Mouse (Mus musculus): ENCODE results near the gene Araf. TPM values are rescaled to one million over a fixed set of nuclear protein-coding genes. Genes with fewer than 3 reads are reported as not detected.

The Araf gene
- total RNA-seq (2021), result 100 to 1,000 TPM; 180 to 199 TPM
- long read RNA-seq, experiment 1, transcript Araf-203 (5 exons, 2,854 nt), result minor isoform, 5 of 154 reads
- long read RNA-seq, experiment 1, transcript Araf-202 (6 exons, 1,520 nt), result major isoform, 88 of 154 reads
- long read RNA-seq, experiment 1, partial matches to known transcripts, result 46 of 154 reads
- long read RNA-seq, experiment 1, other reads (novel, unspliced or antisense), result 12 of 154 reads
- long read RNA-seq, experiment 2, transcript Araf-203 (5 exons, 2,854 nt), result minor isoform, 5 of 223 reads
- long read RNA-seq, experiment 2, transcript Araf-202 (6 exons, 1,520 nt), result major isoform, 136 of 223 reads
- long read RNA-seq, experiment 2, partial matches to known transcripts, result 44 of 223 reads
- long read RNA-seq, experiment 2, other reads (novel, unspliced or antisense), result 36 of 223 reads

DNA sequence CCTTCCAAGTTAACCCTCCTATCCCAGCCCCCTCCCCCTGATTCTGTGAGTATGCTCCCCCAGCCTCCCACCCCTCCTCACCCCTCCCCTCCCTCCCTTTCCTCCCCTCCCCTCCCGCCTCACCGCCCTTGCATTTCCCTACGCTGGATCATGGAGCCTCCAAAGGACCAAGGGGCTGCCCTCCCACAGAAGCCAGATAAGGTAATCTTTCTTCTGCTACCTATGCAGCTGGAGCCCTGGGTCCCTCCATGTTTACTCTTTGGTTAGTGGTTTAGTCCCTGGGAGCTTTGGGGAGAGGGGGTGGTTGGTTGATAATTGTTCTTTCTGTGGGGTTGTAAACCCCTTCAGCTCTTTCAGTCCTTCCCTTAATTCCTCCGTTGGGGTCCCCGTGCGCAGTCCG, at the start of gene Araf:
TSS of gene Araf (plus strand) at position 134 of the 400 bp plus-strand sequence.
- H3K27ac ChIP-seq, result peak within 1 kb of the TSS; percentile 93
- H3K4me3 ChIP-seq, result peak within 1 kb of the TSS; percentile 59
- DNase-seq (ENCODE audit: low spot score in 2 of 2), result peak in 1 of 2 experiments; percentile 10
- no peak for TF ChIP-seq CTCF (conservative IDR thresholded peaks at IDR 0.05)

DNA sequence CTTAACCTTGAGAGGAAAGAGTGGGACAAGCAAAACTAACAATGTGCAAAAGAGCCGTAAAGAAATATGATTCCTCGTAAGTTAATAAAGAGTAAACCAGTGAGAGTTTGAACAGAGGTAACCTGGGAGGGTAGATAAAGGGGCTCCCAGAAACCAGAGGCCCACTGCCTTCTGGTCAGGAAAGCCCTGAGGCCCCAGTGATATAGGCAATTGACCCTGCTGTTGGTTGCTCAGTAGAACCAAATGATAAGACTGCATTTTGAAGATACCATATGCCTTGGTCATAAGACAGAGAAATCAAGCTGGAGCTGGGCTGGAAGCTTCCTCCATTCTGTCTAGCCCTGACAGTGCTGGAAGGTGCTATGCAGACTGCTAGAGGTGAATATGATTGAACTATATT, 48.8 kb upstream of the Araf start:
- Histone ChIP-seq H3K27ac (no peak overlapping the region), H3K4me3 (no peak overlapping the region)
- TF ChIP-seq CTCF (conservative IDR thresholded peaks at IDR 0.05), result no peak
- no peak for DNase-seq (ENCODE audit: low spot score in 2 of 2)

DNA sequence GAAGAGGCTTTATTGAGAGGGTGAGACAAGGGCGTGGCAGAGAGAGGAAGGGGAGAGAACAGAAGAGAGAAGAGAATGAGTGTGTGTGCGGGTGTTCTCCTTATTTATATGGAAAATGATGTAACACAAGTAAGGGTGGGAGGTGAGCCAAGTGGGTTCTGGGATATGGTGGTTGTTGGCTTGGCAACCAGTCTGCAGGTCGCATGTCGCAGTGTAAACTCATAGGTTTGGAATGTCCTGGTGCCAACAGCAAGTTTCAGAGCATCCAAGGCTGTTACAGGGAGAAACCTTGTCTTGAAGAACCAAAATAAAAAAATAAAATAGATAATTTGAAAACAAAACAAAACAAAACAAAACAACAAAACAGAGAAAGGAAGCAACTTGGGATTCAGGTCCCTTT, 36.4 kb upstream of the Araf start:
- H3K27ac ChIP-seq, result no peak overlapping the region
- no peak overlapping the region for H3K4me3 ChIP-seq
- no peak for DNase-seq (ENCODE audit: low spot score in 2 of 2)
- no peak for TF ChIP-seq CTCF (conservative IDR thresholded peaks at IDR 0.05)

DNA sequence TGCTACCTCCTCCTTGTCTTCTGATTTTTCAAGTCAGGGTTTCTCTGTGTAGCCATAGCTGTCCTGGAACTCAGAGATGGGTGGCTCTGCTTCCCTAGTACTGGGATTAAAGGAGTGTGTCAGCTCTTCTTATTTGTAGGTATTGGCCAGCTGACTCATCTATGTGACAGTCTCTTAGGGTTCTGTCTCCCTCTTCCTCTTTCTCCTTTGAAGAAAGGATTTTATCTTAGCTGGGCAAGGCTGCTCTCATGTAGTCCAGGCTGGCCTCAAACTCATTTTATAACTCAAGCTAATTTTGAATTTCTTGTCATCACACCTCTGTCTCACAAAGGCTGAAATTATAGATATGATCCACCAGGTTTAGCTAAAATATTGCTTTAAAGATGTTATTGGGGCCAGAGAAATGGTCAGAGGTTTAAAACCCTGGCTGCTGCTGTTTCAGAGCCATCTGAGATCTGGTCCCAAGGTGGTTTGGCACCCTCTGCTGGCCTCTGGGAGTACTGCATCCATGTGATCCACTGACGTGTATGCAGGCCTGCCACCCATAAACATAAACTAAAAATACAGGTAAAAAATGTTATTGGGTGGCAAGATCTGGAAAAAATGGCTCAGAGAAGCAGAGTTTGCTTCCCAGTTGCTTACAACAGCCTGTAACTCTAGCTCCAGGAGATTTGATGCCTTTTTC, 26.8 kb upstream of the Araf start:
- TF ChIP-seq CTCF (conservative IDR thresholded peaks at IDR 0.05), result peak; percentile 94
- Histone ChIP-seq H3K27ac (no peak overlapping the region), H3K4me3 (no peak overlapping the region)
- DNase-seq (ENCODE audit: low spot score in 2 of 2), result peak; percentile 66 to 84

DNA sequence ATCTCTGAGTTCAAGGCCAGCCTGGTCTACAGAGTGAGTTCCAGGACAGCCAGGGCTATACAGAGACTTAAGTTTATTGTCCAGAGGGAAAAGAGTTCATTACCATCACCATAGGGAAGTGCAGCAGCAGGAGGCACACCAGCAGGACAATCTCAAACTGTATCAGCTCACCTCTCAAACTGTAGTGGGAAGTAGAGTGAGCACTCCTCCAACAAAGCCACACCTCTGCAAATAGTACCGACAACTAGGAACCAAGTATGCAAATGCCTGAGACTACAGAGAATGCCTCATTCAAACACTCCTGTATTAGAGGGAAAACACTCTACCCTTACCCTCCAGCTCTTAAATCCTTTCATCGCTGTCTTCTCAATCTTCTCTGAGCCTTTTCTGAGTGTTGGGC, 25.9 kb upstream of the Araf start:
- Histone ChIP-seq H3K4me3 (no peak overlapping the region), H3K27ac (no peak overlapping the region)
- no peak for TF ChIP-seq CTCF (conservative IDR thresholded peaks at IDR 0.05)
- DNase-seq (ENCODE audit: low spot score in 2 of 2), result no peak

DNA sequence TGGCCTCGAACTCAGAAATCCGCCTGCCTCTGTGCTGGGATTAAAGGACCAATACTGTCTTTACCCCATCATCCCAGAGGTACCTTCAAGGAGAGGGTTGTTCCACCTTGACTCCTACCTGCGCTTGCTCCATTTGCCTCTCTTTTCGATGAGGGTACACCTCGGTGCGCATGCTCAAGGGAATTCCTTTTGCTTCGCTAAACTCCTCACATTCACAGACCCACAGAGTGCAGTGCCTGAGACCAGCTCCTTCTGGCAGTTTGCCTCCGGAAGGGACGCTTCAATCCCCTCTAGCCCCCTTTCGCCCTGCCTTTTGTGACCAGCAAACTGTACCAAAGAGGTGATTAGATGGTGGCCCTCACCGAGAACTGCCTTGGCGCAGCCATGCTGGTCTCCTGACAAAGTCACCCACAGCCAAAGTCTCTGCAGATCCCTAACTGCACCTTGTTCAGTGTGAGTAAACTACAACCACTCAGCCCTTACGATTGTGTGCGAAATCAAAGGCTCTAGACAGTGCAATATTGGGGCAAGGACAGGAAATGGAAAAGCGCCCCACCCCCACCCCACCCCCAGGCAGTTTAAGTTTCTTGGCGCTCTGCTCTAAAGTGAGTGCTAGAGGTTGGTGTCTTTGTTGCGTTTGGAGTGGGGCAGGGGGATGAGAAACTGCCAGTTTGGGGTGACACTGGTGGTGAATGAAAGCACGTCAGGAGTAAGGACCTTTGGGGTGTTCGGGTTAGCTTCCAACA, 22.2 kb upstream of the Araf start:
- DNase-seq (ENCODE audit: low spot score in 2 of 2), result no peak
- no peak for TF ChIP-seq CTCF (conservative IDR thresholded peaks at IDR 0.05)
- H3K27ac ChIP-seq, result no peak overlapping the region

DNA sequence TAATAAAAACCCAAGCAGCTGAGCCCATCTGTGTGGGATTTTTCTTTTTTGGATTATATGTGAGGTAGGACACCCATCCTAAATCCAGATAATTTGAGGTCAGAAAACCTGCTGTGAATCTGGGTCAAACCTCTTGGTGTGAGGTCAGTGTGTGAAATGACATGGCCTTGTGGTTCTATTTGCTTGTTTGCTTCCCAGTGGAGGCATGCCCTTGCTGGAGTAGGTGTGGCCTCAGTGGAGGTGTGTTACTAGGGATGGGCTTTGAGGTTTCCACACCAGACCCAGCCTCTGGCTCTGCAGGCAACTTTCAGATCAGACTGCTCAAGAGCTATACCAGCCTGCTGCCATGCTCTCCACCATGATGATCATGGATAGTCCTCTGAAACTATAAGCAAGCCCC, 20.0 kb upstream of the Araf start:
- no peak overlapping the region for H3K27ac ChIP-seq
- TF ChIP-seq CTCF (conservative IDR thresholded peaks at IDR 0.05), result no peak
- H3K4me3 ChIP-seq, result no peak overlapping the region
- DNase-seq (ENCODE audit: low spot score in 2 of 2), result no peak

More for the DNA sequence above, 22.2 kb upstream of the Araf start:
- H3K4me3 ChIP-seq, result no peak overlapping the region

DNA sequence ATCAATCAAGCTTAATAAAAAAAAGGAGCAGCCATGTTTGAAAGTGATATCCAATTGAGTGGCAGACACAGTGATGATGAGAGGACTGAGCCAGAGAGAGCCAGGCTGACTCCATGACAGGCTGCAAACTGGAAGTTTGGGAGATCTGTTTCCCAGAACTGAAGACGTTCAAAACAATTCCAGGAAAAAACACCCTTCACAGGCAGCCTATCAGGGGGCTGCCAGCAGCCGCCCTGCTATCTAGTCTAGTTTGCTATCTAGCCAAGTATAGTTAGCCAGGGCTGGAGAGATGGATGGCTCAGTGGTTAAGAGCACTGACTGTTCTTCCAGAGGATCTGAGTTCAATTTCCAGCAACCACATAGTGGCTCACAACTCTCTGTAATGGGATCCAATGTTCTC, 10.3 kb upstream of the Araf start:
- no peak for TF ChIP-seq CTCF (conservative IDR thresholded peaks at IDR 0.05)
- no peak for DNase-seq (ENCODE audit: low spot score in 2 of 2)
- Histone ChIP-seq H3K27ac (no peak overlapping the region), H3K4me3 (no peak overlapping the region)

DNA sequence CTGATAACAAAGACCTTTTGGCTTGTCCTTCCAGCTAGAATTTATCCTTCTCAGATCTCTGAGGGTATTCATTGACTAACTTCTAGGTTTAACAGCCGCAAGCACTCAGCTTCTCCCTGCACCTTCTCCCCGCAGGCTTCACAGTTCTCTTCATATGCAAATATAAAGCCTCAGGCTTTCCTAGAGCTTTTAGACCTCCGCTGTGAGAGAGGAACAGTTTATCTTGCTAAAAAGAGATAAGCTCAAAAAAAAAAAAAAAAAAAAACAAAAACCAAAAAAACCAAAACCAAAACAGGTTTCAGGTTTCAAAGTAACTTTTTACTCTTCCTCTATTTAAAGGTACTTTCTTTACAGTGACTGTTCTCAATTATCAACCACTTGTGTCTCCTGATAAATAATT, 5.2 kb upstream of the Araf start:
- Histone ChIP-seq H3K27ac (no peak overlapping the region), H3K4me3 (no peak overlapping the region)
- no peak for DNase-seq (ENCODE audit: low spot score in 2 of 2)
- TF ChIP-seq CTCF (conservative IDR thresholded peaks at IDR 0.05), result no peak

DNA sequence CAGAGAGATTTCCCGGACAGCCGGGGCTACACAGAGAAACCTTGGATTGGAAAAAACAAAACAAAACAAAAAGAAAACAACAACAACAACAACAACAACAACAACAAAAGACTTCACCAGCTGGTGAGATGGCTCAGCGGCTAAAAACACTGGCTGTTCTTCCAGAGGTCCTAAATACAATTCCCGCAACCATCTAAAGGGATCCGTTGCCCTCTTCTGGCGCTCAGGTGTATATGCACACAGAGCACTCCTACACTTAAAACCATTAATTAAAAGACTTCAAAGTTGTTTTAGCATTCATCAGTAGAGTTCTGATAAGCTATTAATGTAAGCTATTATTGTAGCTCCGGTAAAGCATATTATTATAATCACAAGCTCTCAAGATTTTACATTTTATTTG, 4.4 kb upstream of the Araf start:
- peak; percentile 53 for TF ChIP-seq CTCF (conservative IDR thresholded peaks at IDR 0.05)
- DNase-seq (ENCODE audit: low spot score in 2 of 2), result no peak
- Histone ChIP-seq H3K27ac (no peak overlapping the region), H3K4me3 (no peak overlapping the region)

DNA sequence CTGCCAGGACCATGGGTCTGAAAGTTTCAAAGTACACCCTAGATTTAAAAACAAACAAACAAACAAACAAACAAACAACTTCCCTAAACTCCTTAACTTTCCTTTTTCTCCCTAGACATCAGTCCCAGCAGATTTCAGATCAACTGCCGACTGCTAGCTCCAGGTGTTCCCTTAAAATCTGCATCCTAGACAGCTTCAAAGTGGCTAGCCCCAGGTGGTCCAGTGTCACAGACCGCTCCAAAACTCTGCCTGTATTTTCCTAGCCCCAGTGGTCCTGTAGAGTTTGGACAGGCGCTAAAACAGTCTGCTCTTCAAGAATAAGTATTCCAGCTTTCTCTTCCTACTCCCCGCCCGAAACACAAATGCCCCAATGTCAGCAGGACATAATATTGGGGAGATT, 3.4 kb upstream of the Araf start:
- no peak for DNase-seq (ENCODE audit: low spot score in 2 of 2)
- no peak overlapping the region for H3K4me3 ChIP-seq
- H3K27ac ChIP-seq, result no peak overlapping the region
- no peak for TF ChIP-seq CTCF (conservative IDR thresholded peaks at IDR 0.05)

DNA sequence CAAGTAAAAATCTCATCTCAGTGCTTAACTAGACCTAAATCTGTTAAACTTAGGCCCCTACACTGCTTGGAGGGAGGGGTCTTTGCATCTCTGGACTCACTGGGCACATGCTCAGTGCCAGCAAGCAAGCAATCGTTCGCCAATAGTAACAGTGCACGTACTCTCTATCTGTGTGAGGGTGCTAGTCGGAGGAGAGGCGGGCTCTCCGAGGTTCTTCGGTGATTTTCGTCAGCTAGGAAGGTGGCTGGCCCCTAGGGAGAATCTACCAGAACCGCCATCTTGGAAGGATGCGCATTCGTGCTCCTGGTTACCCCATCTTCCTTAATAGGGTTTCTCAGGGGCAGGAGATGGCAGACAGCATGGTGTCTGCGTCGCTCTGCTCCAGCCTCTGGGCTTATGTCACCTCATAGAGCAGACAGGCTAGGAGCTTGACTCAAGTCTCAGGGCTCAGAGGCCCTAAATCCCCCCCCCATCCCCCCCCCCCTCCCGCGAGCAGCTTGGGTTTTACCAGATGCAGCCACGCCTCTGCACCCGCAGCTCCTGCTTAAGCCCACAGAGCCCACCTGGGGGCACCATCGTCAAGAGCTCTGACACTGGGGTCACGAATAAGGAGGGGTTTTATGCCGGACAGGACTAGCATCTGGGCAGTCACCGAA, 655 bp downstream of the Araf start:
- H3K27ac ChIP-seq, result peak overlapping the region; percentile 93
- no peak for TF ChIP-seq CTCF (conservative IDR thresholded peaks at IDR 0.05)
- peak; percentile 77 to 91 for DNase-seq (ENCODE audit: low spot score in 2 of 2)
- H3K4me3 ChIP-seq, result peak overlapping the region; percentile 59

DNA sequence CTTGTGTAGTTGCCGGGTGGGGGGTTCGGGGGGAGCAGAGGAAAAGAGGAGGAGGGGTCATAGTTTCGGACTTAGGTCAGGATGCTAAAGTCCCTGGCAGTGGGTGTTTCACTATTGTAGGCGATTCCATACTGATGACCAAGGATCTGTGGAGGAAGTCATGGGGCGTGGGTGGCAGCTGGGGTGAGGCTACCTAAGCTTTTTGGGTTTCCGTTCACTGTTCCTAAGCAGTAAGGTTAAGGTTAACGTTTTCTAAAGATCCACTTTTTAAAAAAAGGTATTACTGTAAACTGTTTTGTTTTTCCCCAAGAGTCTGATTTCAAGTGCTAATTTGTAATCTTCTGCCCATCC, 1.2 kb downstream of the Araf start:
- H3K4me3 ChIP-seq, result peak overlapping the region; percentile 59
- peak overlapping the region; percentile 93 for H3K27ac ChIP-seq
- no peak for TF ChIP-seq CTCF (conservative IDR thresholded peaks at IDR 0.05)
- no peak for DNase-seq (ENCODE audit: low spot score in 2 of 2)
